Mouse (Mus musculus) midbrain, embryonic 15.5 days (tissue): ENCODE data around the gene Rnaseh1. TPM values are rescaled to one million over a fixed set of nuclear protein-coding genes. Genes with fewer than 3 reads are reported as not detected.
A peak's percentile ranks its signal among the peaks of the same experiment; 100 is the strongest.

Experiments used
- ATAC-seq: fragments of 200-750 bp; cut with Nextera tagmentation; replicated peaks from 2 replicates; pipeline ENCODE4 v1.8.0; 2017; ENCODE audit warnings: moderate TSS enrichment
- H3K27ac ChIP-seq: fragments of 300-500 bp; sonication (generic); 2 replicates; pipeline ENCODE4 v1.5.1; 2015; ENCODE audit warnings: mild to moderate bottlenecking, inconsistent platforms
- H3K27me3 ChIP-seq: fragments of 300-500 bp; sonication (generic); replicated peaks from 2 replicates; pipeline ENCODE4 v1.6.1; 2015; ENCODE audit warnings: inconsistent platforms
- H3K36me3 ChIP-seq: fragments of 300-500 bp; sonication (generic); replicated peaks from 2 replicates; pipeline ENCODE4 v1.6.1; 2015; ENCODE audit warnings: inconsistent platforms
- H3K4me1 ChIP-seq: fragments of 300-500 bp; sonication (generic); 2 replicates; pipeline ENCODE4 v1.6.1; 2015; ENCODE audit warnings: inconsistent platforms
- H3K4me2 ChIP-seq: fragments of 300-500 bp; sonication (generic); 2 replicates; pipeline ENCODE4 v1.6.1; 2015; ENCODE audit warnings: inconsistent platforms, mild to moderate bottlenecking, moderate library complexity
- H3K4me3 ChIP-seq: fragments of 300-500 bp; sonication (generic); 2 replicates; pipeline ENCODE4 v1.5.1; 2015; ENCODE audit warnings: mild to moderate bottlenecking, inconsistent platforms
- H3K9ac ChIP-seq: fragments of 300-500 bp; sonication (generic); 2 replicates; pipeline ENCODE4 v1.6.1; 2015; ENCODE audit warnings: mild to moderate bottlenecking, inconsistent platforms
- H3K9me3 ChIP-seq: fragments of 300-500 bp; sonication (generic); 2 replicates; pipeline ENCODE4 v1.6.1; 2016; ENCODE audit warnings: inconsistent platforms
- WGBS: fragments of 180-500 bp; shearing (Covaris S2); methylation state at CpG from one replicate; pipeline ENCODE4 v1.1.7; 2015; ENCODE audit warnings: mixed read lengths; 5-methylcytosine and 5-hydroxymethylcytosine counted together
- microRNA-seq: library from miRNA; unstranded; fragments of <30 nt; microRNA quantifications from one replicate; pipeline ENCODE4, GENCODE M21; 2016
- polyA plus RNA-seq: library from polyadenylated mRNA; unstranded; fragments of >200 nt; fragmentation: Nextera tagmentation; extraction: Ambion mirVana; gene quantifications from 2 replicates; pipeline ENCODE4 v1.2.1, GENCODE M21; 2015

Rnaseh1 gene
- polyA plus RNA-seq, 1 experiment from 2014 or later: 24.1 TPM

- peak overlapping the region; percentile 91 for H3K27ac ChIP-seq
- no peak overlapping the region for H3K4me3 ChIP-seq
- H3K4me2 ChIP-seq: no peak overlapping the region
- H3K36me3 ChIP-seq: no peaks in the 10 kb centered on the region
- peak; percentile 40; the same call in 1 of the 2 replicates for ATAC-seq
- no peaks in the 10 kb centered on the region for H3K9me3 ChIP-seq
- peaks cover 39% of the 10 kb centered on the region for H3K4me1 ChIP-seq
- H3K27me3 ChIP-seq: no peaks in the 10 kb centered on the region
- WGBS: 9% methylated on average over 6 of the region's 6 CpGs
- peak overlapping the region; percentile 28; the same call in 1 of the 2 replicates for H3K9ac ChIP-seq
These were observed 50.3 kb downstream of the Rnaseh1 start for GRCm38 (mm10) chr12:28699656-28700055.

- Histone ChIP-seq H3K27me3 (no peaks in the 10 kb centered on the region), H3K27ac (peak overlapping the region; percentile 91), H3K4me1 (peaks cover 43% of the 10 kb centered on the region), H3K4me3 (no peak overlapping the region), H3K36me3 (no peaks in the 10 kb centered on the region), H3K9me3 (no peaks in the 10 kb centered on the region), H3K4me2 (no peak overlapping the region), H3K9ac (peak overlapping the region; percentile 28; the same call in 1 of the 2 replicates)
- ATAC-seq: peak; percentile 29; the same call in 1 of the 2 replicates
- WGBS: 22% methylated on average over 3 of the region's 3 CpGs
These were observed 50.7 kb downstream of the Rnaseh1 start for GRCm38 (mm10) chr12:28700101-28700511.

- 66% methylated on average over 19 of the region's 19 CpGs for WGBS
- no peak overlapping the region for H3K4me3 ChIP-seq
- H3K9ac ChIP-seq: no peak overlapping the region
- no peaks in the 10 kb centered on the region for H3K27me3 ChIP-seq
- H3K36me3 ChIP-seq: no peaks in the 10 kb centered on the region
- H3K9me3 ChIP-seq: no peaks in the 10 kb centered on the region
- no peak overlapping the region for H3K4me2 ChIP-seq
- H3K27ac ChIP-seq: peak overlapping the region; percentile 91
- peak; percentile 37 for ATAC-seq
- peaks cover 43% of the 10 kb centered on the region for H3K4me1 ChIP-seq
These were observed 51.2 kb downstream of the Rnaseh1 start for GRCm38 (mm10) chr12:28700561-28701025.

GRCm38 (mm10) chr12:28701302-28701701, 51.9 kb downstream of the Rnaseh1 start:
- H3K4me2 ChIP-seq: no peak overlapping the region
- no peak for ATAC-seq
- H3K9ac ChIP-seq: no peak overlapping the region
- H3K27ac ChIP-seq: peak overlapping the region; percentile 91
- H3K4me3 ChIP-seq: no peak overlapping the region
- peaks cover 43% of the 10 kb centered on the region for H3K4me1 ChIP-seq
- no peaks in the 10 kb centered on the region for H3K36me3 ChIP-seq
- no peaks in the 10 kb centered on the region for H3K9me3 ChIP-seq
- no peaks in the 10 kb centered on the region for H3K27me3 ChIP-seq
- 89% methylated on average over 11 of the region's 11 CpGs for WGBS

- Histone ChIP-seq H3K27me3 (no peaks in the 10 kb centered on the region), H3K4me2 (0 out of 2 replicates have a peak overlapping the region, but pooled peaks have one; percentile 8), H3K9me3 (no peaks in the 10 kb centered on the region), H3K27ac (no peak overlapping the region), H3K36me3 (no peaks in the 10 kb centered on the region), H3K4me1 (peaks cover 29% of the 10 kb centered on the region), H3K9ac (0 out of 2 replicates have a peak overlapping the region, but pooled peaks have one; percentile 20), H3K4me3 (no peak overlapping the region)
- no peak for ATAC-seq
- 10% methylated on average over 12 of the region's 12 CpGs for WGBS
These were observed 55.0 kb downstream of the Rnaseh1 start for GRCm38 (mm10) chr12:28704381-28704780.

- H3K4me1 ChIP-seq: peaks cover 22% of the 10 kb centered on the region
- no peak overlapping the region for H3K4me3 ChIP-seq
- ATAC-seq: no peak
- no peaks in the 10 kb centered on the region for H3K9me3 ChIP-seq
- no peak overlapping the region for H3K9ac ChIP-seq
- H3K36me3 ChIP-seq: no peaks in the 10 kb centered on the region
- 0 out of 2 replicates have a peak overlapping the region, but pooled peaks have one; percentile 20 for H3K27ac ChIP-seq
- 85% methylated on average over 6 of the region's 6 CpGs for WGBS
- H3K27me3 ChIP-seq: no peaks in the 10 kb centered on the region
- no peak overlapping the region for H3K4me2 ChIP-seq
These were observed 55.8 kb downstream of the Rnaseh1 start for GRCm38 (mm10) chr12:28705204-28705603.

- ATAC-seq: no peak
- Histone ChIP-seq H3K4me2 (no peak overlapping the region), H3K4me1 (peaks cover 8% of the 10 kb centered on the region), H3K9ac (no peak overlapping the region), H3K27ac (no peak overlapping the region), H3K4me3 (no peak overlapping the region), H3K36me3 (peaks cover 7% of the 10 kb centered on the region; the same call in 1 of the 2 replicates), H3K27me3 (no peaks in the 10 kb centered on the region), H3K9me3 (no peaks in the 10 kb centered on the region)
- WGBS: 83% methylated on average over 4 of the region's 4 CpGs
These were observed 58.8 kb downstream of the Rnaseh1 start for GRCm38 (mm10) chr12:28708154-28708553.

Small RNAs within 50 kb of the gene (microRNA-seq; reads per million reads assigned to microRNA genes)
- not detected for gene Mir6937

Other genes starting within 250 kb of the Rnaseh1 start
- 0.13 and 0.31 TPM in 2 replicates for gene Dcdc2c, start 97.2 kb upstream of the Rnaseh1 start, polyA plus RNA-seq
- gene Allc, start 67.1 kb upstream of the Rnaseh1 start, polyA plus RNA-seq: 0.20 and 0.23 TPM in 2 replicates
- 1.0 TPM in 2 replicates for gene Colec11, start 26.2 kb upstream of the Rnaseh1 start, polyA plus RNA-seq
- gene Rps7, start 13.6 kb upstream of the Rnaseh1 start, polyA plus RNA-seq: 356 and 383 TPM in 2 replicates
- 23.8 and 25.5 TPM in 2 replicates for gene Adi1, start 25.6 kb downstream of the Rnaseh1 start, polyA plus RNA-seq
- gene Trappc12, start 100.9 kb downstream of the Rnaseh1 start, polyA plus RNA-seq: 46.4 and 46.7 TPM in 2 replicates
- gene Eipr1, start 102.2 kb downstream of the Rnaseh1 start, polyA plus RNA-seq: 79.2 and 85.6 TPM in 2 replicates